ENCODE assay signal across 28 mouse cellular contexts in genomic region chr8:47708106-47708505, GRCm38 (mm10). TPM values are rescaled to one million over a fixed set of nuclear protein-coding genes. Genes with fewer than 3 reads are reported as not detected.
DNase-seq lines count a peak whose midpoint lies in the region; ATAC-seq and TF ChIP-seq lines count a peak whose summit lies in the region.
"Had no signal": no experiment of that assay in that cellular context is flagged by ENCODE, and none has a peak within 500 bp of the region (broad histone marks: within the 10 kb centered on the region; RNA-seq: fewer than 3 reads in every experiment).

No protein-coding gene starts in this region.

- peak; percentile 74 for ATAC-seq in lung, postnatal 0 days
- ATAC-seq in intestine, embryonic 15.5 days: peak; percentile 66
- peak; percentile 79 for ATAC-seq in liver, embryonic 16.5 days (ENCODE audit: low read depth)
- ATAC-seq in hindbrain, embryonic 16.5 days: no peak
- ATAC-seq: CD4-positive, CD25-positive, alpha-beta regulatory T cell, adult 4 months; forebrain, embryonic 14.5 days; midbrain, embryonic 13.5 days had no signal

- no peak for TF ChIP-seq POLR2A in kidney, adult 2 months (IDR thresholded peaks at IDR 0.05; ENCODE audit: low read depth, low read length)

- H3K9me3 ChIP-seq in lung, postnatal 0 days (ENCODE audit: low read length): no peaks in the 10 kb centered on the region
- H3K9me3 ChIP-seq in intestine, embryonic 15.5 days: no peaks in the 10 kb centered on the region
- no peaks in the 10 kb centered on the region for H3K9me3 ChIP-seq in liver, embryonic 16.5 days (replicated peaks; ENCODE audit: control insufficient read depth, low read length)
- H3K9me3 ChIP-seq in hindbrain, embryonic 16.5 days (ENCODE audit: control insufficient read depth, low read length): no peaks in the 10 kb centered on the region
- H3K9me3 ChIP-seq: embryonic facial prominence, embryonic 12.5 days; hindbrain, embryonic 12.5 days; limb, embryonic 13.5 days; midbrain, embryonic 13.5 days; neural tube, embryonic 13.5 days; stomach, embryonic 15.5 days had no signal

- H3K4me1 ChIP-seq in kidney, adult 2 months (ENCODE audit: control insufficient read depth, insufficient read depth, low read length): peaks cover 12% of the 10 kb centered on the region; the same call in 1 of the 2 replicates
- no peaks in the 10 kb centered on the region for H3K4me1 ChIP-seq in lung, postnatal 0 days (ENCODE audit: insufficient read depth, low read depth, low read length)
- H3K4me1 ChIP-seq in intestine, embryonic 15.5 days (replicated peaks): 0 out of 2 replicates have a peak, but pooled peaks cover 7% of the 10 kb centered on the region
- H3K4me1 ChIP-seq in liver, embryonic 16.5 days (ENCODE audit: control insufficient read depth, low read depth, low read length): peaks cover 3% of the 10 kb centered on the region; the same call in 1 of the 2 replicates
- peaks cover 10% of the 10 kb centered on the region for H3K4me1 ChIP-seq in hindbrain, embryonic 16.5 days (ENCODE audit: control insufficient read depth, insufficient read depth, low read depth, low read length)
- H3K4me1 ChIP-seq: stomach, embryonic 15.5 days had no signal

- DNase-seq in kidney, adult 2 months: peak; percentile 29
- no peak for DNase-seq in kidney, adult 18-20 months
- DNase-seq in lung, postnatal 0 days (ENCODE audit: low spot score): peak; percentile 38
- DNase-seq in lung, postnatal 14 days: no peak
- DNase-seq in yolk sac, embryonic 10.5 days (ENCODE audit: low spot score): no peak
- DNase-seq: adrenal gland, postnatal 14 days; cerebellum, adult 11 months; cerebellum, adult 9-10 months; embryo, embryonic 11 days; gastrocnemius, postnatal 25 days; heart, postnatal 14 days; kidney, adult 8-10 months; lung, adult 2 months; thymus, adult 18-20 months; thymus, postnatal 25 days had no signal

- no peaks in the 10 kb centered on the region for H3K27me3 ChIP-seq in kidney, adult 2 months (replicated peaks; ENCODE audit: control insufficient read depth, insufficient read depth, low read length)
- H3K27me3 ChIP-seq in lung, postnatal 0 days (replicated peaks; ENCODE audit: insufficient read depth, low read length): no peaks in the 10 kb centered on the region
- no peaks in the 10 kb centered on the region for H3K27me3 ChIP-seq in intestine, embryonic 15.5 days (replicated peaks)
- H3K27me3 ChIP-seq in liver, embryonic 16.5 days (ENCODE audit: control insufficient read depth, insufficient read depth, low read depth, low read length): no peaks in the 10 kb centered on the region
- no peaks in the 10 kb centered on the region for H3K27me3 ChIP-seq in hindbrain, embryonic 16.5 days (replicated peaks; ENCODE audit: control insufficient read depth, insufficient read depth, low read length)
- H3K27me3 ChIP-seq: embryonic facial prominence, embryonic 12.5 days; hindbrain, embryonic 12.5 days; limb, embryonic 13.5 days; midbrain, embryonic 13.5 days; neural tube, embryonic 13.5 days; stomach, embryonic 15.5 days had no signal

- 70% methylated on average over 5 of the region's 5 CpGs for WGBS in kidney, adult 2 months
- WGBS in lung, postnatal 0 days: 69% methylated on average over 5 of the region's 5 CpGs
- 73% methylated on average over 5 of the region's 5 CpGs for WGBS in intestine, embryonic 15.5 days
- 62% methylated on average over 5 of the region's 5 CpGs for WGBS in liver, embryonic 16.5 days (ENCODE audit: insufficient replicate concordance)
- WGBS in hindbrain, embryonic 16.5 days: 79% methylated on average over 5 of the region's 5 CpGs

- TF ChIP-seq EP300 in lung, postnatal 0 days (IDR thresholded peaks at IDR 0.05): no peak

- H3K36me3 ChIP-seq in kidney, adult 2 months (ENCODE audit: control insufficient read depth, insufficient read depth, low read length): peaks cover 4% of the 10 kb centered on the region; the same call in 1 of the 2 replicates
- H3K36me3 ChIP-seq in lung, postnatal 0 days (ENCODE audit: insufficient read depth, low read length): peaks cover 15% of the 10 kb centered on the region; the same call in 1 of the 2 replicates
- peaks cover 10% of the 10 kb centered on the region; the same call in 1 of the 2 replicates for H3K36me3 ChIP-seq in intestine, embryonic 15.5 days
- H3K36me3 ChIP-seq in liver, embryonic 16.5 days (ENCODE audit: control insufficient read depth, insufficient read depth): peaks cover 16% of the 10 kb centered on the region
- peaks cover 33% of the 10 kb centered on the region for H3K36me3 ChIP-seq in hindbrain, embryonic 16.5 days (ENCODE audit: control insufficient read depth, insufficient read depth, low read length)

- no peak for TF ChIP-seq CTCF in kidney, adult 2 months (conservative IDR thresholded peaks at IDR 0.05; ENCODE audit: insufficient read depth, insufficient read length, low read depth, low read length)
- TF ChIP-seq CTCF in lung, postnatal 0 days (IDR thresholded peaks at IDR 0.05): no peak

- no peak overlapping the region for H3K9ac ChIP-seq in lung, postnatal 0 days (replicated peaks; ENCODE audit: low read depth)
- H3K9ac ChIP-seq in intestine, embryonic 15.5 days: no peak overlapping the region
- no peak overlapping the region for H3K9ac ChIP-seq in liver, embryonic 16.5 days (ENCODE audit: low read depth, low read length)
- H3K9ac ChIP-seq in hindbrain, embryonic 16.5 days (ENCODE audit: low read depth, low read length): no peak overlapping the region
- H3K9ac ChIP-seq: embryonic facial prominence, embryonic 12.5 days; hindbrain, embryonic 12.5 days; limb, embryonic 13.5 days; midbrain, embryonic 13.5 days; neural tube, embryonic 13.5 days; stomach, embryonic 15.5 days had no signal

- H3K4me3 ChIP-seq in kidney, adult 2 months (ENCODE audit: insufficient read depth, low read depth, low read length): no peak overlapping the region
- no peak overlapping the region for H3K4me3 ChIP-seq in lung, postnatal 0 days (ENCODE audit: low read depth, low read length)
- no peak overlapping the region for H3K4me3 ChIP-seq in intestine, embryonic 15.5 days (replicated peaks)
- no peak overlapping the region for H3K4me3 ChIP-seq in liver, embryonic 16.5 days (ENCODE audit: low read depth, low read length)
- H3K4me3 ChIP-seq in hindbrain, embryonic 16.5 days (ENCODE audit: low read length): no peak overlapping the region
- H3K4me3 ChIP-seq: embryonic facial prominence, embryonic 12.5 days; hindbrain, embryonic 12.5 days; layer of hippocampus, adult 2 months; left cerebral cortex, adult 2 months; limb, embryonic 13.5 days; midbrain, embryonic 13.5 days; neural tube, embryonic 13.5 days; stomach, embryonic 15.5 days had no signal

- no peak overlapping the region for H3K4me2 ChIP-seq in lung, postnatal 0 days (replicated peaks; ENCODE audit: low read depth, low read length)
- no peak overlapping the region for H3K4me2 ChIP-seq in intestine, embryonic 15.5 days (replicated peaks)
- no peak overlapping the region for H3K4me2 ChIP-seq in liver, embryonic 16.5 days (ENCODE audit: low read depth, low read length)
- no peak overlapping the region for H3K4me2 ChIP-seq in hindbrain, embryonic 16.5 days (ENCODE audit: low read length)
- H3K4me2 ChIP-seq: embryonic facial prominence, embryonic 12.5 days; hindbrain, embryonic 12.5 days; limb, embryonic 13.5 days; midbrain, embryonic 13.5 days; neural tube, embryonic 13.5 days; stomach, embryonic 15.5 days had no signal

- H3K27ac ChIP-seq in kidney, adult 2 months (ENCODE audit: insufficient read depth, low read depth, low read length): peak overlapping the region; percentile 3; the same call in 1 of the 2 replicates
- H3K27ac ChIP-seq in lung, postnatal 0 days (ENCODE audit: low read length): no peak overlapping the region
- H3K27ac ChIP-seq in intestine, embryonic 15.5 days: 0 out of 2 replicates have a peak overlapping the region, but pooled peaks have one; percentile 27
- H3K27ac ChIP-seq in liver, embryonic 16.5 days (ENCODE audit: low read length): peak overlapping the region; percentile 67
- no peak overlapping the region for H3K27ac ChIP-seq in hindbrain, embryonic 16.5 days (ENCODE audit: low read depth, low read length)
- H3K27ac ChIP-seq: embryonic facial prominence, embryonic 12.5 days; hindbrain, embryonic 12.5 days; layer of hippocampus, adult 2 months; left cerebral cortex, adult 2 months; limb, embryonic 13.5 days; midbrain, embryonic 13.5 days; neural tube, embryonic 13.5 days; stomach, embryonic 15.5 days had no signal

RNA-seq across cellular contexts. Expression of gene Cdkn2aip, which starts 5.6 kb away (rescaled TPM):
- 3.9 and 6.3 TPM in 2 replicates for polyA plus RNA-seq in kidney, adult 2 months (2012; rRNA removed)
- polyA plus RNA-seq in lung, postnatal 0 days (2015; fragmentation: Nextera tagmentation; extraction: Ambion mirVana): 22.1 and 23.0 TPM in 2 replicates
- polyA plus RNA-seq in intestine, embryonic 15.5 days (2015; fragmentation: Nextera tagmentation; extraction: Ambion mirVana): 21.7 and 24.1 TPM in 2 replicates
- 13.1 TPM in 2 replicates for polyA plus RNA-seq in liver, embryonic 16.5 days (2015; fragmentation: Nextera tagmentation; extraction: Ambion mirVana)
- 24.7 and 28.5 TPM in 2 replicates for polyA plus RNA-seq in hindbrain, embryonic 16.5 days (2015; fragmentation: Nextera tagmentation; extraction: Ambion mirVana)

RNA-seq across cellular contexts. Expression of gene Ing2, which starts 32.8 kb away (rescaled TPM):
- polyA plus RNA-seq in kidney, adult 2 months (2012; rRNA removed): 7.0 and 9.3 TPM in 2 replicates
- polyA plus RNA-seq in lung, postnatal 0 days (2015; fragmentation: Nextera tagmentation; extraction: Ambion mirVana): 14.8 and 15.5 TPM in 2 replicates
- polyA plus RNA-seq in intestine, embryonic 15.5 days (2015; fragmentation: Nextera tagmentation; extraction: Ambion mirVana): 12.1 and 15.8 TPM in 2 replicates
- 6.6 and 6.7 TPM in 2 replicates for polyA plus RNA-seq in liver, embryonic 16.5 days (2015; fragmentation: Nextera tagmentation; extraction: Ambion mirVana)
- 4.6 and 6.5 TPM in 2 replicates for polyA plus RNA-seq in hindbrain, embryonic 16.5 days (2015; fragmentation: Nextera tagmentation; extraction: Ambion mirVana)

Comparison
In these comparisons a context has a peak if more than half of its experiments do, and no peak if none do; other contexts are left out.
1. DNase-seq: peak in kidney, adult 2 months (single experiment) and lung, postnatal 0 days (single experiment); none in kidney, adult 18-20 months (single experiment), lung, postnatal 14 days (single experiment) and yolk sac, embryonic 10.5 days (single experiment).
2. H3K27ac ChIP-seq: peak in kidney, adult 2 months (single experiment), intestine, embryonic 15.5 days (single experiment) and liver, embryonic 16.5 days (single experiment); none in lung, postnatal 0 days (single experiment) and hindbrain, embryonic 16.5 days (single experiment).